Mouse (Mus musculus) erythroblast, embryonic 14.5 days (primary cell): ENCODE results near the gene Dock4.

Experiments used
- GATA1 ChIP-seq: IDR thresholded peaks from 2 replicates; pipeline ENCODE4 v1.6.1; 2012; ENCODE audit warnings: low read length, inconsistent platforms, mixed read lengths
- TAL1 ChIP-seq: IDR thresholded peaks from 3 replicates; pipeline ENCODE4 v1.6.1; 2012; ENCODE audit warnings: low read length, inconsistent platforms, mixed read lengths

GRCm38 (mm10) chr12:40714288-40714687 is 268.5 kb downstream of the Dock4 start:
- TF ChIP-seq TAL1 (no peak), GATA1 (no peak)
